Mouse (Mus musculus) heart, embryonic 11.5 days (tissue): ENCODE results near the gene Tmod2. TPM values are rescaled to one million over a fixed set of nuclear protein-coding genes. Genes with fewer than 3 reads are reported as not detected.
A peak's percentile ranks its signal among the peaks of the same experiment; 100 is the strongest.

Source experiments
- ATAC-seq: fragments of 200-750 bp; cut with Nextera tagmentation; replicated peaks from 2 replicates; pipeline ENCODE4 v1.8.0; 2017; ENCODE audit warnings: moderate library complexity; ENCODE audit not compliant: insufficient number of reproducible peaks, low FRiP score, low TSS enrichment
- H3K27ac ChIP-seq: fragments of 300-500 bp; sonication (generic); 2 replicates; pipeline ENCODE4 v1.5.1; 2014; ENCODE audit warnings: mild to moderate bottlenecking, low read depth, low read length
- H3K27me3 ChIP-seq: fragments of 300-500 bp; sonication (generic); 2 replicates; pipeline ENCODE4 v1.6.1; 2014; ENCODE audit warnings: mild to moderate bottlenecking, low read length, mixed read lengths; ENCODE audit not compliant: control insufficient read depth, insufficient read depth
- H3K36me3 ChIP-seq: fragments of 300-500 bp; sonication (generic); 2 replicates; pipeline ENCODE4 v1.6.1; 2014; ENCODE audit warnings: mild to moderate bottlenecking, low read length, moderate library complexity, mixed read lengths; ENCODE audit not compliant: control insufficient read depth, insufficient read depth
- H3K4me1 ChIP-seq: fragments of 300-500 bp; sonication (generic); 2 replicates; pipeline ENCODE4 v1.6.1; 2014; ENCODE audit warnings: low read length; ENCODE audit not compliant: control insufficient read depth, insufficient read depth
- H3K4me2 ChIP-seq: fragments of 300-500 bp; sonication (generic); 2 replicates; pipeline ENCODE4 v1.6.1; 2014; ENCODE audit warnings: mild to moderate bottlenecking, moderate library complexity
- H3K4me3 ChIP-seq: fragments of 300-500 bp; sonication (generic); 2 replicates; pipeline ENCODE4 v1.5.1; 2014; ENCODE audit warnings: low read depth, low read length
- H3K9ac ChIP-seq: fragments of 300-500 bp; sonication (generic); 2 replicates; pipeline ENCODE4 v1.6.1; 2014; ENCODE audit warnings: mild to moderate bottlenecking, low read depth, low read length, moderate library complexity
- H3K9me3 ChIP-seq: fragments of 300-500 bp; sonication (generic); replicated peaks from 2 replicates; pipeline ENCODE4 v1.6.1; 2016; ENCODE audit warnings: low read length; ENCODE audit not compliant: control insufficient read depth
- WGBS: fragments of 180-500 bp; shearing (Covaris S2); extraction: QIAGEN DNeasy Blood & Tissue Kit; methylation state at CpG from one replicate; pipeline ENCODE4 v1.1.7; 2014; ENCODE audit not compliant: insufficient replicate concordance; 5-methylcytosine and 5-hydroxymethylcytosine counted together
- polyA plus RNA-seq: library from polyadenylated mRNA; unstranded; fragments of >200 nt; fragmentation: Nextera tagmentation; extraction: Ambion mirVana; gene quantifications from 2 replicates; pipeline ENCODE4 v1.2.1, GENCODE M21; 2014

Gene Tmod2
- polyA plus RNA-seq, 1 experiment from 2014 or later: 5.9 TPM

GRCm38 (mm10) chr9:75563622-75564021, 47.5 kb downstream of the Tmod2 start:
- Histone ChIP-seq H3K9me3 (no peaks in the 10 kb centered on the region), H3K4me3 (no peak overlapping the region), H3K4me2 (no peak overlapping the region), H3K36me3 (no peaks in the 10 kb centered on the region), H3K27me3 (no peaks in the 10 kb centered on the region), H3K4me1 (no peaks in the 10 kb centered on the region), H3K27ac (no peak overlapping the region), H3K9ac (no peak overlapping the region)
- 58% methylated on average over 6 of the region's 6 CpGs for WGBS
- no peak for ATAC-seq

DNA sequence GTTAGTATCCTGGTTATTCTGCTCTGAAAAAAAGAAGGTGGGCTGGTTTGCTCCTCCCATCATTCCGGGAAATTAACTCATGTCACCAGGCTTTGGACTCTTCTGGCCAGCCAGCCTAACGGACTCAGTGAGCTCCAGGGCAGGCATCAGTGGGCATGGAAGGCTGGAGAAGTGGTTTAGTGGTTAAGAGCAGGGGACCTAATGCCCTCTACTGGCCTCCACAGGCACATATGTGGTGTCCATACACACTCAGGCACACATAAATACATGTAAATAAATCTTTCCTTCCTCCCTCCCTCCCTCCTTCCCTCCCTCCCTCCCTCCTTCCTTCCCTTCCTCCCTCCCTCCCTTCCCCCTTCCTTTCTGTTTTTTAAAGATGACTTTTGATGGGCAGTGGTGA, 47.9 kb downstream of the Tmod2 start:
- Histone ChIP-seq H3K9ac (no peak overlapping the region), H3K27ac (no peak overlapping the region), H3K9me3 (no peaks in the 10 kb centered on the region), H3K4me3 (no peak overlapping the region), H3K4me2 (no peak overlapping the region), H3K36me3 (no peaks in the 10 kb centered on the region), H3K4me1 (no peaks in the 10 kb centered on the region), H3K27me3 (no peaks in the 10 kb centered on the region)
- 75% methylated on average over 2 of the region's 2 CpGs for WGBS
- ATAC-seq: no peak

DNA sequence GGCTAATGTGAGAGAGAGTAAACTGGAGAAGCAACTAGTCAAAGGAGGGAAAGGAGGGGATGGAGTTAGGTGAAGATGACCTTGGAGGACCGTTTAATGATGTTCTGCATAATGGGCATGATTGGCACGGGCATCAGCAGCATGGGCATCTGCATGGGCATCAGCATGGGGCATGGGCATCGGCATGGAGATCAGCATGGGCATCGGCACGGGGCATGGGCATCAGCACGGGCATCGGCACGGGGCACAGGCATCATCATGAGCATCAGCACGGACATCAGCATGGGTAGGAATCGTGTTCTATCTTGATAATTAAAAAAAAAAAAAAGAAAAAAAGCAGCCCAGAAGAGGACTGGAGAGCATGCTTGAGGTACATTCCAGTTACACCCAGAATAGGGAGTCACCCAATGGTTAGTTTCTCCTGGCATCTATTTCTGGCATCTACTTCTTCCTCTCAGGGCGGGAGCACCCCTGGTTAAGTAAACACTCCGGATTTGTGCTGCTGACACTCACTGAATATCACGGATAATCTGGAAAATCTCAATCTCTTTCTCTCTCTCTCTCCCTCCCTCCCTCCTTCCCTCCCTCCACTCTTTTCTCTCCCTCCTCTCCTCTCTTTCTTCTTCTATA, 50.0 kb downstream of the Tmod2 start:
- Histone ChIP-seq H3K27ac (no peak overlapping the region), H3K4me1 (peaks cover 8% of the 10 kb centered on the region; the same call in 1 of the 2 replicates), H3K9me3 (no peaks in the 10 kb centered on the region), H3K27me3 (no peaks in the 10 kb centered on the region), H3K36me3 (no peaks in the 10 kb centered on the region), H3K4me2 (no peak overlapping the region), H3K4me3 (no peak overlapping the region), H3K9ac (no peak overlapping the region)
- WGBS: 77% methylated on average over 13 of the region's 13 CpGs
- no peak for ATAC-seq

DNA sequence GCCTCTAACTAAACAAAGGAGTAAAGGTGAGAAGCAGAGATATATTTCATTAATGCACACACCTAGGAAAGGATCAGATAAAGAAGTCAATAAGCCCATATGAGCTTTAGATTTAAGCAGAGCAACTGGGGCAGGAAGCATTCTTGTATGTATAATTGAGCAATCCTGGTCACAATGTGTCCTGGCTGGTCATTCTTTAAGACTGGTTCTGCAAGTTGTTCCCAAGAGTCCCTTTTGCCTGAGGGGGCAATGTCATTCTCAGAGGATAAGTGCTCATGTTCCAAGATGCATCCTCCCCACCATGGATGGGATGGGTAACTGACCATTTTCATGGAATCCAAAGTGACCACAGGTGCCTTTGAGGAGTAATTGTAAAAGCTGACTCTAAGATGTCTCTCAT, 50.8 kb downstream of the Tmod2 start:
- no peak overlapping the region for H3K4me3 ChIP-seq
- no peak overlapping the region for H3K27ac ChIP-seq
- H3K9me3 ChIP-seq: no peaks in the 10 kb centered on the region
- H3K36me3 ChIP-seq: no peaks in the 10 kb centered on the region
- no peak overlapping the region for H3K9ac ChIP-seq
- peaks cover 8% of the 10 kb centered on the region; the same call in 1 of the 2 replicates for H3K4me1 ChIP-seq
- H3K4me2 ChIP-seq: no peak overlapping the region
- H3K27me3 ChIP-seq: no peaks in the 10 kb centered on the region
- ATAC-seq: no peak

DNA sequence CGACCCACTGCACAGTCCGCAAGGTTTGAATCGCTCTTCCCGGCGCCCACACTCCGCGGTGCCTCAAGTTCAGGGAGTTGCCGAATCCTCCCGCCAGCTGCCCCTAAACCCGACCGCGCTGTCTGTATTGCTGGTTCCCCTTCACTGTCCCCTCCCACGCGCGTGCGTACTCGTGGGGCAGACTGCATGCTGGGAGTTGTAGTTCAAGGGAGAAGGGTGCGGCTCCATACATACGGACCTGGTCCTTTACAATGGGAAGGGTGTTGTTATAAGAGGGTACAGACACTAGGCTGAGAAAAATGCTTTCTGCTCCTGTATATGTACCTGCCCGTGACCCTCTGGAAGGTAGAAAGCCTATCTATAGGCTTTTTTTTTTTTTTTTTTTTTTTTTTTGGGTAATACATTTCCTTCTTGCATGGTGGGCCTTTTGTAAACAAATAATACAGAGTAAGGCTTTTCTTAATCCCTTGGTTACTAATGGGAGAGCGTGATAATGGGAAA, 51.6 kb downstream of the Tmod2 start, which contains the start of gene Tmod3:
Gene Tmod3 (minus strand): TSS at position 146 of the 501 bp plus-strand sequence.
- Histone ChIP-seq H3K4me1 (peaks cover 8% of the 10 kb centered on the region; the same call in 1 of the 2 replicates), H3K4me3 (peak within 1 kb of the TSS; percentile 95), H3K27ac (peak within 1 kb of the TSS; percentile 90), H3K9me3 (no peaks in the 10 kb centered on the region), H3K36me3 (no peaks in the 10 kb centered on the region), H3K4me2 (peak within 1 kb of the TSS; percentile 87), H3K27me3 (no peaks in the 10 kb centered on the region), H3K9ac (peak within 1 kb of the TSS; percentile 78)
- 2% methylated on average over 21 of the region's 21 CpGs for WGBS
- ATAC-seq: peak; percentile 95

DNA sequence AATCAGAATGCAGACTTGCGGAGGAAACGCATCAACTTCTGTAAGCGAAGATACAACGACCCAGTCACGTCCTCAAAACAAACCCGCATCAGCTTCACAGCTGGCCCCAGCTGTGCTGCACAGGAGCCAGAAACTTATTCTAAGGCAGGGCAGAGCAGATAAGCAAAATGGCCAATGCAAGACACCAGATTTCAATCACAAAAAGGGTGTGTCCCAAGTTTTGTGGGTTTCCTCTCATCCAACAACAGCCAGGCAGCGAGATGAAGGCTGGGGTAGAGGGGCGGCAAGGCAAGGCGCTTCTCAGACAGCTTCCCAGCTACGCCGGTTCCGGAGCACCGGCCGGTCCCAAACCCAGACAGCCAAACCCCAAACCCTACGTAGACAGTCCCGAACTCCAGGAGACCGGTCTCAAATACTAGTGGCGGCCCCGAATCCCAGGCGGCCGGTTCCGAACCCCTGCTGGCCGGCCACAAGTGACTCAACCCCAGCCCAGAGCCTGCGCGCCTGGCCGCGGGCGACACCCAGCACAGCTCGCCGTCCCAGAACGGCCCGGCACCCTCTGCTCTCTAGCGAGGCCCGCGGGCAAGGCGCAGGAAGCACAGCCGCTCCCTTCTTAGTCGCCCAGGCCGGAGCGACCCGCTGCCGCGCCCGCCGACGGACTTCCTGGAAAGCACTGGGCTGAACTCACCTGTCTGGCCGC, 52.2 kb downstream of the Tmod2 start:
- peak; percentile 86 for ATAC-seq
- Histone ChIP-seq H3K36me3 (no peaks in the 10 kb centered on the region), H3K9me3 (no peaks in the 10 kb centered on the region), H3K4me3 (peak overlapping the region; percentile 95), H3K4me2 (peak overlapping the region; percentile 87), H3K27ac (peak overlapping the region; percentile 90), H3K9ac (peak overlapping the region; percentile 78), H3K4me1 (peaks cover 8% of the 10 kb centered on the region; the same call in 1 of the 2 replicates), H3K27me3 (no peaks in the 10 kb centered on the region)
- under 1% methylated on average over 47 of the region's 47 CpGs for WGBS

DNA sequence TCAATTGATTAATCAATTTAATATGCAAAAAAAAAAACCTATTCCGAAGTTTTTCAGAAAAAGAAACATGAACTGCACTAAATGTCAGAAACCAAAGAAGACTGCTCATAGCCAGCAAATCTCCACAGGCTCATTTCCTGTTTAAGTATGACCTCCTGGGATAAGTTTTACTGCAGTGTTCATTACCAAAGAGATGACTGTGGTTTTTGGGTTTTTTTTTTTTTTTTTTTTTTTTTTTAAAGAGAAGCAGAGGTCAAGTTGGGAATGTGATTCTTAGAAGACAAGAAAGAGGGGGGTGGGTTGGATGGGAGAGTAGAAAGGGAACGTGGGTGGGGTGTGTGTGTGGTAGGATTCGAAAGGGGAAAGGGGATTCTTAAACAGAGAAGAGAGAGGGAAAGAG, 52.8 kb downstream of the Tmod2 start:
- Histone ChIP-seq H3K9me3 (no peaks in the 10 kb centered on the region), H3K4me3 (peak overlapping the region; percentile 95), H3K36me3 (no peaks in the 10 kb centered on the region), H3K9ac (peak overlapping the region; percentile 78), H3K4me1 (peaks cover 11% of the 10 kb centered on the region), H3K27me3 (no peaks in the 10 kb centered on the region), H3K27ac (no peak overlapping the region), H3K4me2 (peak overlapping the region; percentile 87)
- WGBS: 24% methylated on average over 3 of the region's 3 CpGs
- ATAC-seq: no peak

DNA sequence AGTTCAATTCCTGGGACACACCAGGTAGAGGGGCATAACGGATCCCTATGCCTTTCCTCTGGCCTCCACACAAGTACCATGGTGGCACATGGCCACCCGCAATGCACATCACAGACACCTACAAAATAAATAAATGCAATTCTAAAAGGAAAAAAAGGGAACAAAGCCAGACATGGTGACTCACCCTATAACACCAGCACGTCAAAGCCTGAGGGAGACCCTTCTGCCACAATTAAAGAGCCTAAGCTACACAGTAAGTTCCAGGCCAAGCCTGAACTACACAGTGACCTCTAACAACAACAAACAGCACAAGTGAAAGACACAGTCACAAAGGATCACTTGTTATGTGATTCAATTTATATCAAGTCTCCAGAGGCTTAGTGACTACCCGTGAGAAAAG, 57.4 kb downstream of the Tmod2 start:
- no peak for ATAC-seq
- H3K9me3 ChIP-seq: peaks cover 7% of the 10 kb centered on the region
- no peaks in the 10 kb centered on the region for H3K27me3 ChIP-seq
- H3K4me2 ChIP-seq: no peak overlapping the region
- H3K4me1 ChIP-seq: peaks cover 13% of the 10 kb centered on the region
- no peak overlapping the region for H3K9ac ChIP-seq
- WGBS: 74% methylated on average over 4 of the region's 4 CpGs
- no peaks in the 10 kb centered on the region for H3K36me3 ChIP-seq
- H3K4me3 ChIP-seq: no peak overlapping the region
- H3K27ac ChIP-seq: no peak overlapping the region
